Mouse (Mus musculus): ENCODE data around the gene Plcl2. TPM values are rescaled to one million over a fixed set of nuclear protein-coding genes. Genes with fewer than 3 reads are reported as not detected.
A peak's percentile ranks its signal among the peaks of the same experiment; 100 is the strongest.
"Not testable (repeated sequence)": the region's sequence is repeated elsewhere in the genome, so short reads cannot be mapped to it uniquely, and the experiment has no call there.

Gene Plcl2
- polyA plus RNA-seq, 1 experiment from 2014 or later: 8.2 TPM

GRCm38 (mm10) chr17:50641879-50642278 lies 132.7 kb downstream of the Plcl2 start:
- WGBS: 76% methylated on average over 1 of the region's 1 CpGs
- peaks cover 9% of the 10 kb centered on the region for H3K4me1 ChIP-seq (ENCODE audit: control insufficient read depth, insufficient read depth, low read depth, low read length)
- H3K27ac ChIP-seq (ENCODE audit: low read depth, low read length): no peak overlapping the region
- H3K27me3 ChIP-seq (replicated peaks; ENCODE audit: control insufficient read depth, insufficient read depth, low read length): no peaks in the 10 kb centered on the region
- no peaks in the 10 kb centered on the region for H3K9me3 ChIP-seq (ENCODE audit: control insufficient read depth, low read length)
- no peak for ATAC-seq
- no peak overlapping the region for H3K4me3 ChIP-seq (ENCODE audit: low read length)
- H3K9ac ChIP-seq (ENCODE audit: low read depth, low read length): no peak overlapping the region
- H3K4me2 ChIP-seq (ENCODE audit: low read length): no peak overlapping the region
- H3K36me3 ChIP-seq (ENCODE audit: control insufficient read depth, insufficient read depth, low read length): no peaks in the 10 kb centered on the region

GRCm38 (mm10) chr17:50643356-50643755 lies 134.2 kb downstream of the Plcl2 start:
- Histone ChIP-seq H3K9me3 (ENCODE audit: control insufficient read depth, low read length) (no peaks in the 10 kb centered on the region), H3K4me1 (ENCODE audit: control insufficient read depth, insufficient read depth, low read depth, low read length) (peaks cover 9% of the 10 kb centered on the region), H3K9ac (ENCODE audit: low read depth, low read length) (peak overlapping the region; percentile 13; the same call in 1 of the 2 replicates), H3K36me3 (ENCODE audit: control insufficient read depth, insufficient read depth, low read length) (no peaks in the 10 kb centered on the region), H3K27me3 (replicated peaks; ENCODE audit: control insufficient read depth, insufficient read depth, low read length) (no peaks in the 10 kb centered on the region), H3K4me3 (ENCODE audit: low read length) (no peak overlapping the region), H3K4me2 (ENCODE audit: low read length) (no peak overlapping the region), H3K27ac (ENCODE audit: low read depth, low read length) (peak overlapping the region; percentile 29; the same call in 1 of the 2 replicates)
- peak; percentile 46 for ATAC-seq
- WGBS: 68% methylated on average over 6 of the region's 6 CpGs

- Histone ChIP-seq H3K9ac (ENCODE audit: low read depth, low read length) (no peak overlapping the region), H3K4me2 (ENCODE audit: low read length) (peak overlapping the region; percentile 18), H3K4me1 (ENCODE audit: control insufficient read depth, insufficient read depth, low read depth, low read length) (peaks cover 9% of the 10 kb centered on the region), H3K9me3 (ENCODE audit: control insufficient read depth, low read length) (no peaks in the 10 kb centered on the region), H3K4me3 (ENCODE audit: low read length) (no peak overlapping the region), H3K36me3 (ENCODE audit: control insufficient read depth, insufficient read depth, low read length) (no peaks in the 10 kb centered on the region), H3K27ac (ENCODE audit: low read depth, low read length) (0 out of 2 replicates have a peak overlapping the region, but pooled peaks have one; percentile 4), H3K27me3 (replicated peaks; ENCODE audit: control insufficient read depth, insufficient read depth, low read length) (no peaks in the 10 kb centered on the region)
- WGBS: 16% methylated on average over 6 of the region's 6 CpGs
- peak; percentile 73 for ATAC-seq
Observed at GRCm38 (mm10) chr17:50643989-50644388, 134.8 kb downstream of the Plcl2 start.

- H3K4me1 ChIP-seq (ENCODE audit: control insufficient read depth, insufficient read depth, low read depth, low read length); H3K27ac ChIP-seq (ENCODE audit: low read depth, low read length): not testable (repeated sequence)
- 98% methylated on average over 4 of the region's 4 CpGs for WGBS
Observed at GRCm38 (mm10) chr17:50648141-50648540, 138.9 kb downstream of the Plcl2 start.

GRCm38 (mm10) chr17:50648757-50649419 lies 139.7 kb downstream of the Plcl2 start:
- Histone ChIP-seq H3K4me1 (ENCODE audit: control insufficient read depth, insufficient read depth, low read depth, low read length) (peaks cover 3% of the 10 kb centered on the region), H3K27ac (ENCODE audit: low read depth, low read length) (no peak overlapping the region), H3K36me3 (ENCODE audit: control insufficient read depth, insufficient read depth, low read length) (no peaks in the 10 kb centered on the region), H3K27me3 (replicated peaks; ENCODE audit: control insufficient read depth, insufficient read depth, low read length) (no peaks in the 10 kb centered on the region), H3K4me2 (ENCODE audit: low read length) (no peak overlapping the region), H3K9ac (ENCODE audit: low read depth, low read length) (no peak overlapping the region), H3K4me3 (ENCODE audit: low read length) (no peak overlapping the region), H3K9me3 (ENCODE audit: control insufficient read depth, low read length) (no peaks in the 10 kb centered on the region)
- ATAC-seq: no peak
- 93% methylated on average over 6 of the region's 6 CpGs for WGBS

More at GRCm38 (mm10) chr17:50648141-50648540, 138.9 kb downstream of the Plcl2 start:
- not testable (repeated sequence) for H3K9me3 ChIP-seq (ENCODE audit: control insufficient read depth, low read length); H3K4me3 ChIP-seq (ENCODE audit: low read length); H3K27me3 ChIP-seq (replicated peaks; ENCODE audit: control insufficient read depth, insufficient read depth, low read length); ATAC-seq; H3K36me3 ChIP-seq (ENCODE audit: control insufficient read depth, insufficient read depth, low read length); H3K4me2 ChIP-seq (ENCODE audit: low read length); H3K9ac ChIP-seq (ENCODE audit: low read depth, low read length)

- no peak for ATAC-seq
- Histone ChIP-seq H3K27me3 (replicated peaks; ENCODE audit: control insufficient read depth, insufficient read depth, low read length) (no peaks in the 10 kb centered on the region), H3K9ac (ENCODE audit: low read depth, low read length) (no peak overlapping the region)
Observed at GRCm38 (mm10) chr17:50650535-50651223, 141.5 kb downstream of the Plcl2 start.

GRCm38 (mm10) chr17:50654741-50655415 lies 145.7 kb downstream of the Plcl2 start:
- Histone ChIP-seq H3K9me3 (ENCODE audit: control insufficient read depth, low read length) (no peaks in the 10 kb centered on the region), H3K27ac (ENCODE audit: low read depth, low read length) (no peak overlapping the region), H3K27me3 (replicated peaks; ENCODE audit: control insufficient read depth, insufficient read depth, low read length) (no peaks in the 10 kb centered on the region), H3K4me3 (ENCODE audit: low read length) (no peak overlapping the region), H3K4me1 (ENCODE audit: control insufficient read depth, insufficient read depth, low read depth, low read length) (no peaks in the 10 kb centered on the region), H3K4me2 (ENCODE audit: low read length) (no peak overlapping the region), H3K36me3 (ENCODE audit: control insufficient read depth, insufficient read depth, low read length) (no peaks in the 10 kb centered on the region), H3K9ac (ENCODE audit: low read depth, low read length) (no peak overlapping the region)
- WGBS: 61% methylated on average over 5 of the region's 5 CpGs
- no peak for ATAC-seq

More at GRCm38 (mm10) chr17:50650535-50651223, 141.5 kb downstream of the Plcl2 start:
- Histone ChIP-seq H3K4me1 (ENCODE audit: control insufficient read depth, insufficient read depth, low read depth, low read length) (no peaks in the 10 kb centered on the region), H3K4me3 (ENCODE audit: low read length) (no peak overlapping the region), H3K36me3 (ENCODE audit: control insufficient read depth, insufficient read depth, low read length) (no peaks in the 10 kb centered on the region), H3K9me3 (ENCODE audit: control insufficient read depth, low read length) (no peaks in the 10 kb centered on the region), H3K27ac (ENCODE audit: low read depth, low read length) (no peak overlapping the region), H3K4me2 (ENCODE audit: low read length) (no peak overlapping the region)
- 92% methylated on average over 14 of the region's 14 CpGs for WGBS

GRCm38 (mm10) chr17:50655416-50655776 lies 146.2 kb downstream of the Plcl2 start:
- H3K4me3 ChIP-seq (ENCODE audit: low read length): no peak overlapping the region
- no peak overlapping the region for H3K9ac ChIP-seq (ENCODE audit: low read depth, low read length)
- H3K9me3 ChIP-seq (ENCODE audit: control insufficient read depth, low read length): no peaks in the 10 kb centered on the region
- no peak for ATAC-seq
- WGBS: 73% methylated on average over 4 of the region's 4 CpGs
- no peaks in the 10 kb centered on the region for H3K27me3 ChIP-seq (replicated peaks; ENCODE audit: control insufficient read depth, insufficient read depth, low read length)
- no peaks in the 10 kb centered on the region for H3K36me3 ChIP-seq (ENCODE audit: control insufficient read depth, insufficient read depth, low read length)
- no peaks in the 10 kb centered on the region for H3K4me1 ChIP-seq (ENCODE audit: control insufficient read depth, insufficient read depth, low read depth, low read length)
- H3K4me2 ChIP-seq (ENCODE audit: low read length): no peak overlapping the region
- H3K27ac ChIP-seq (ENCODE audit: low read depth, low read length): no peak overlapping the region

- H3K9ac ChIP-seq (ENCODE audit: low read depth, low read length): no peak overlapping the region
- no peaks in the 10 kb centered on the region for H3K4me1 ChIP-seq (ENCODE audit: control insufficient read depth, insufficient read depth, low read depth, low read length)
- no peak overlapping the region for H3K4me2 ChIP-seq (ENCODE audit: low read length)
- H3K27me3 ChIP-seq (replicated peaks; ENCODE audit: control insufficient read depth, insufficient read depth, low read length): no peaks in the 10 kb centered on the region
- ATAC-seq: no peak
- H3K4me3 ChIP-seq (ENCODE audit: low read length): no peak overlapping the region
- no peaks in the 10 kb centered on the region for H3K9me3 ChIP-seq (ENCODE audit: control insufficient read depth, low read length)
- no peak overlapping the region for H3K27ac ChIP-seq (ENCODE audit: low read depth, low read length)
- H3K36me3 ChIP-seq (ENCODE audit: control insufficient read depth, insufficient read depth, low read length): no peaks in the 10 kb centered on the region
Observed at GRCm38 (mm10) chr17:50657321-50657720, 148.1 kb downstream of the Plcl2 start.
